Mouse (Mus musculus) MEL (cell line): ENCODE data around the gene Lbh. TPM values are rescaled to one million over a fixed set of nuclear protein-coding genes. Genes with fewer than 3 reads are reported as not detected.

Source experiments
- DNase-seq: peaks from one replicate; pipeline ENCODE4 v3.0.0; 2011; ENCODE audit warnings: low read depth, low spot score
- H3K27ac ChIP-seq: 2 replicates; pipeline ENCODE4 v1.5.1; 2012; ENCODE audit warnings: low read depth, mild to moderate bottlenecking, control low read depth, low read length, moderate library complexity; ENCODE audit not compliant: control insufficient read depth
- H3K27me3 ChIP-seq, 2 experiments: fragments of 150-350 bp in 1 of 2; sonication (generic) in 1 of 2; 2 replicates each; pipeline ENCODE4 v1.6.1; 2012; ENCODE audit warnings: low read length in 2 of 2, mild to moderate bottlenecking in 2 of 2, improper control_type of control experiment in 1 of 2, moderate library complexity in 1 of 2; ENCODE audit not compliant: insufficient read depth in 2 of 2, control insufficient read depth in 1 of 2
- H3K36me3 ChIP-seq, 2 experiments: 2 replicates each; pipeline ENCODE4 v1.6.1; 2012 to 2014; ENCODE audit warnings: low read length in 2 of 2, improper control_type of control experiment in 1 of 2, inconsistent platforms in 1 of 2, mild to moderate bottlenecking in 1 of 2; ENCODE audit not compliant: insufficient read depth in 2 of 2, control insufficient read depth in 1 of 2
- H3K4me1 ChIP-seq, 2 experiments: fragments of 150-350 bp in 1 of 2; sonication (generic) in 1 of 2; 2 replicates each; pipeline ENCODE4 v1.6.1; 2012; ENCODE audit warnings: low read length in 2 of 2, improper control_type of control experiment in 1 of 2, mild to moderate bottlenecking in 1 of 2; ENCODE audit not compliant: insufficient read depth in 2 of 2, control insufficient read depth in 1 of 2
- H3K4me3 ChIP-seq, 2 experiments: fragments of 150-350 bp in 1 of 2; sonication (generic) in 1 of 2; 2 replicates each; pipeline ENCODE4 v1.5.1; 2012; ENCODE audit warnings: low read depth in 2 of 2, low read length in 2 of 2, mild to moderate bottlenecking in 2 of 2, moderate library complexity in 2 of 2, control low read depth in 1 of 2, improper control_type of control experiment in 1 of 2; ENCODE audit not compliant: control insufficient read depth in 1 of 2, insufficient read depth in 1 of 2
- H3K79me2 ChIP-seq: 2 replicates; pipeline ENCODE4 v1.6.1; 2012; ENCODE audit warnings: mild to moderate bottlenecking, low read length, moderate library complexity; ENCODE audit not compliant: control insufficient read depth, poor library complexity, insufficient read depth
- H3K9ac ChIP-seq: 2 replicates; pipeline ENCODE4 v1.6.1; 2012; ENCODE audit warnings: low read depth, mild to moderate bottlenecking, control low read depth, low read length, moderate library complexity; ENCODE audit not compliant: control insufficient read depth, poor library complexity, severe bottlenecking
- H3K9me3 ChIP-seq: fragments of 150-350 bp; sonication (generic); replicated peaks from 2 replicates; pipeline ENCODE4 v1.6.1; 2012; ENCODE audit warnings: mild to moderate bottlenecking, low read length, improper control_type of control experiment, moderate library complexity; ENCODE audit not compliant: insufficient read depth
- BHLHE40 ChIP-seq: IDR thresholded peaks from 2 replicates; pipeline ENCODE4 v1.6.1; 2012; ENCODE audit warnings: low read depth, mild to moderate bottlenecking, inconsistent platforms, low read length, improper control_type of control experiment, borderline replicate concordance
- CHD2 ChIP-seq: IDR thresholded peaks from 2 replicates; pipeline ENCODE4 v1.6.1; 2011; ENCODE audit warnings: low read length, improper control_type of control experiment
- EP300 ChIP-seq, 2 experiments: IDR thresholded peaks; 2 replicates each; pipeline ENCODE4 v1.6.1; 2011; ENCODE audit warnings: improper control_type of control experiment in 2 of 2, low read length in 2 of 2, low read depth in 1 of 2, mild to moderate bottlenecking in 1 of 2
- ETS1 ChIP-seq: IDR thresholded peaks from 2 replicates; pipeline ENCODE4 v1.6.1; 2012; ENCODE audit warnings: low read depth, mild to moderate bottlenecking, inconsistent platforms, low read length, improper control_type of control experiment, moderate library complexity
- JUND ChIP-seq: IDR thresholded peaks from 2 replicates; pipeline ENCODE4 v1.6.1; 2011; ENCODE audit warnings: low read depth, mild to moderate bottlenecking, improper control_type of control experiment, low read length
- MAX ChIP-seq: IDR thresholded peaks from 2 replicates; pipeline ENCODE4 v1.6.1; 2011; ENCODE audit warnings: low read length, improper control_type of control experiment
- MXI1 ChIP-seq: IDR thresholded peaks from 2 replicates; pipeline ENCODE4 v1.6.1; 2011; ENCODE audit warnings: mild to moderate bottlenecking, low read depth, low read length, improper control_type of control experiment
- MYB ChIP-seq: IDR thresholded peaks from 2 replicates; pipeline ENCODE4 v1.6.1; 2011; ENCODE audit warnings: mild to moderate bottlenecking, low read depth, low read length, improper control_type of control experiment
- NELFE ChIP-seq: IDR thresholded peaks from 2 replicates; pipeline ENCODE4 v1.6.1; 2011; ENCODE audit warnings: low read depth, low read length, improper control_type of control experiment
- NRF1 ChIP-seq: IDR thresholded peaks from 2 replicates; pipeline ENCODE4 v1.6.1; 2014; ENCODE audit warnings: low read depth, mild to moderate bottlenecking, inconsistent platforms, low read length, improper control_type of control experiment, moderate library complexity; ENCODE audit not compliant: poor library complexity, insufficient read depth, severe bottlenecking
- POLR2AphosphoS2 ChIP-seq: IDR thresholded peaks from 2 replicates; pipeline ENCODE4 v1.6.1; 2011; ENCODE audit warnings: low read length, improper control_type of control experiment
- RCOR1 ChIP-seq: IDR thresholded peaks from 2 replicates; pipeline ENCODE4 v1.6.1; 2012; ENCODE audit warnings: low read depth, mild to moderate bottlenecking, inconsistent platforms, low read length, improper control_type of control experiment
- SIN3A ChIP-seq: IDR thresholded peaks from 2 replicates; pipeline ENCODE4 v1.6.1; 2012; ENCODE audit warnings: low read length, improper control_type of control experiment, inconsistent platforms
- TAL1 ChIP-seq: IDR thresholded peaks from 2 replicates; pipeline ENCODE4 v1.6.1; 2012; ENCODE audit warnings: mild to moderate bottlenecking, inconsistent platforms, low read length, moderate library complexity, mixed read lengths
- TBP ChIP-seq: IDR thresholded peaks from 2 replicates; pipeline ENCODE4 v1.8.0; 2011; ENCODE audit warnings: low read depth, low read length, improper control_type of control experiment
- UBTF ChIP-seq: IDR thresholded peaks from 2 replicates; pipeline ENCODE4 v1.6.1; 2012; ENCODE audit warnings: low read depth, mild to moderate bottlenecking, inconsistent platforms, low read length, improper control_type of control experiment, moderate library complexity, borderline replicate concordance; ENCODE audit not compliant: insufficient read depth
- USF1 ChIP-seq: IDR thresholded peaks from 2 replicates; pipeline ENCODE4 v1.6.1; 2014; ENCODE audit warnings: low read depth, mild to moderate bottlenecking, inconsistent platforms, low read length, improper control_type of control experiment, moderate library complexity
- ZC3H11A ChIP-seq: IDR thresholded peaks from 2 replicates; pipeline ENCODE4 v1.6.1; 2012; ENCODE audit warnings: low read depth, mild to moderate bottlenecking, inconsistent platforms, low read length, improper control_type of control experiment
- ZKSCAN1 ChIP-seq: IDR thresholded peaks from 2 replicates; pipeline ENCODE4 v1.6.1; 2012; ENCODE audit warnings: low read depth, mild to moderate bottlenecking, inconsistent platforms, low read length, improper control_type of control experiment, moderate library complexity
- ZMIZ1 ChIP-seq: IDR thresholded peaks from 2 replicates; pipeline ENCODE4 v1.6.1; 2012; ENCODE audit warnings: low read depth, mild to moderate bottlenecking, inconsistent platforms, low read length, improper control_type of control experiment, moderate library complexity
- polyA plus RNA-seq, 2 experiments: library from polyadenylated mRNA; stranded (reverse) in 1 of 2; unstranded in 1 of 2; fragments of >175 nt in 1 of 2; fragments of >200 nt in 1 of 2; gene quantifications; 2 replicates each; pipeline versions ENCODE4 v1.2.1 to v1.2.4; 2012; ENCODE audit warnings: low replicate concordance in 2 of 2, low read depth in 1 of 2; ENCODE audit not compliant: insufficient read length in 2 of 2, insufficient read depth in 1 of 2, missing spikeins in 1 of 2
- total RNA-seq: library from RNA; depleted of rRNA; stranded (reverse); fragments of 300-350 nt; gene quantifications from 2 replicates; pipeline ENCODE4 v1.2.3, GENCODE M21; 2012

Gene Lbh
- total and polyA plus RNA-seq, 3 experiments: not detected

GRCm38 (mm10) chr17:72960873-72961272 lies 42.8 kb downstream of the Lbh start:
- no peak overlapping the region for H3K27ac ChIP-seq
- no peaks in the 10 kb centered on the region for H3K27me3 ChIP-seq
- DNase-seq: peak; percentile 3
- H3K36me3 ChIP-seq: no peaks in the 10 kb centered on the region
- no peaks in the 10 kb centered on the region for H3K4me1 ChIP-seq
- TF ChIP-seq MXI1: no peak
- TF ChIP-seq BHLHE40: no peak
- no peak for TF ChIP-seq USF1
- no peak overlapping the region for H3K4me3 ChIP-seq
- H3K9me3 ChIP-seq: no peaks in the 10 kb centered on the region
- no peak overlapping the region for H3K9ac ChIP-seq
- H3K79me2 ChIP-seq: no peaks in the 10 kb centered on the region

GRCm38 (mm10) chr17:72961953-72962630 lies 44.0 kb downstream of the Lbh start:
- Histone ChIP-seq H3K36me3 (no peaks in the 10 kb centered on the region), H3K4me3 (no peak overlapping the region), H3K27me3 (no peaks in the 10 kb centered on the region), H3K4me1 (no peaks in the 10 kb centered on the region), H3K79me2 (no peaks in the 10 kb centered on the region), H3K9me3 (no peaks in the 10 kb centered on the region), H3K9ac (no peak overlapping the region), H3K27ac (no peak overlapping the region)
- no peak for TF ChIP-seq SIN3A
- TF ChIP-seq NRF1: no peak
- no peak for TF ChIP-seq POLR2AphosphoS2
- no peak for TF ChIP-seq JUND
- TF ChIP-seq MAX: no peak
- TF ChIP-seq TBP: no peak
- TF ChIP-seq MXI1: no peak
- no peak for TF ChIP-seq CHD2
- no peak for TF ChIP-seq ZKSCAN1
- no peak for DNase-seq

GRCm38 (mm10) chr17:72965687-72966086 lies 47.6 kb downstream of the Lbh start:
- no peaks in the 10 kb centered on the region for H3K36me3 ChIP-seq
- no peak for TF ChIP-seq ETS1
- TF ChIP-seq MYB: no peak
- TF ChIP-seq RCOR1: no peak
- TF ChIP-seq NELFE: no peak
- TF ChIP-seq SIN3A: no peak
- no peak for TF ChIP-seq TAL1
- TF ChIP-seq BHLHE40: no peak
- no peak for TF ChIP-seq CHD2
- no peak for TF ChIP-seq ZC3H11A
- no peak for TF ChIP-seq UBTF
- no peak for TF ChIP-seq ZMIZ1
- TF ChIP-seq ZKSCAN1: no peak
- no peak for TF ChIP-seq JUND
- TF ChIP-seq EP300 (IDR thresholded peaks at IDR 0.05; ENCODE audit: low read depth in 1 of 2, low read length in 2 of 2): no peak
- H3K9ac ChIP-seq: no peak overlapping the region
- H3K9me3 ChIP-seq: no peaks in the 10 kb centered on the region
- H3K27me3 ChIP-seq: no peaks in the 10 kb centered on the region
- H3K27ac ChIP-seq: no peak overlapping the region
- no peak for DNase-seq
- H3K79me2 ChIP-seq: no peaks in the 10 kb centered on the region
- no peaks in the 10 kb centered on the region for H3K4me1 ChIP-seq
- no peak overlapping the region for H3K4me3 ChIP-seq
